Mouse (Mus musculus) heart, postnatal 0 days (tissue): ENCODE measurements at regions not wholly inside any gene's neighbourhood (a gene's known extent, or its start where the extent isn't known, plus 50 kb on each side); places are given as distances from the start of the nearest gene placed in this dataset.

ENCODE experiments used
- ATAC-seq: fragments of 200-750 bp; cut with Nextera tagmentation; 2 replicates; pipeline ENCODE4 v1.8.0; 2017; ENCODE audit warnings: low read depth, moderate number of reproducible peaks, moderate library complexity; ENCODE audit not compliant: insufficient read depth
- DNase-seq: peaks from one replicate; pipeline ENCODE4 v3.0.0-alpha.2; 2016; ENCODE audit warnings: low spot score
- H3K27ac ChIP-seq: fragments of 300-500 bp; sonication (generic); 2 replicates; pipeline ENCODE4 v1.5.1; 2014; ENCODE audit warnings: low read depth, mild to moderate bottlenecking
- H3K27me3 ChIP-seq: fragments of 300-500 bp; sonication (generic); 2 replicates; pipeline ENCODE4 v1.6.1; 2014; ENCODE audit warnings: low read length, mixed read lengths; ENCODE audit not compliant: control insufficient read depth, insufficient read depth
- H3K36me3 ChIP-seq: fragments of 300-500 bp; sonication (generic); replicated peaks from 2 replicates; pipeline ENCODE4 v1.6.1; 2014; ENCODE audit warnings: low read length, mixed read lengths; ENCODE audit not compliant: control insufficient read depth, insufficient read depth
- H3K4me1 ChIP-seq: fragments of 300-500 bp; sonication (generic); 2 replicates; pipeline ENCODE4 v1.6.1; 2014; ENCODE audit warnings: antibody characterized with exemption; ENCODE audit not compliant: control insufficient read depth, insufficient read depth
- H3K4me2 ChIP-seq: fragments of 300-500 bp; sonication (generic); 2 replicates; pipeline ENCODE4 v1.6.1; 2014; ENCODE audit warnings: low read depth, mild to moderate bottlenecking, low read length, moderate library complexity
- H3K4me3 ChIP-seq: fragments of 300-500 bp; sonication (generic); 2 replicates; pipeline ENCODE4 v1.5.1; 2014; ENCODE audit warnings: low read depth, low read length
- H3K9ac ChIP-seq: fragments of 300-500 bp; sonication (generic); replicated peaks from 2 replicates; pipeline ENCODE4 v1.6.1; 2014; ENCODE audit warnings: low read depth, low read length, mixed read lengths
- H3K9me3 ChIP-seq: fragments of 300-500 bp; sonication (generic); replicated peaks from 2 replicates; pipeline ENCODE4 v1.6.1; 2016; ENCODE audit warnings: low read length; ENCODE audit not compliant: control insufficient read depth
- CTCF ChIP-seq: IDR thresholded peaks from 2 replicates; pipeline ENCODE4 v1.5.1; 2016; ENCODE audit warnings: antibody characterized with exemption, control low read depth, low read depth
- EP300 ChIP-seq: IDR thresholded peaks from 2 replicates; pipeline ENCODE4 v1.6.1; 2016; ENCODE audit warnings: antibody characterized with exemption, low read depth
- WGBS: fragments of 180-500 bp; shearing (Covaris S2); extraction: QIAGEN DNeasy Blood & Tissue Kit; methylation state at CpG from one replicate; pipeline ENCODE4 v1.1.7; 2014; 5-methylcytosine and 5-hydroxymethylcytosine counted together

DNA sequence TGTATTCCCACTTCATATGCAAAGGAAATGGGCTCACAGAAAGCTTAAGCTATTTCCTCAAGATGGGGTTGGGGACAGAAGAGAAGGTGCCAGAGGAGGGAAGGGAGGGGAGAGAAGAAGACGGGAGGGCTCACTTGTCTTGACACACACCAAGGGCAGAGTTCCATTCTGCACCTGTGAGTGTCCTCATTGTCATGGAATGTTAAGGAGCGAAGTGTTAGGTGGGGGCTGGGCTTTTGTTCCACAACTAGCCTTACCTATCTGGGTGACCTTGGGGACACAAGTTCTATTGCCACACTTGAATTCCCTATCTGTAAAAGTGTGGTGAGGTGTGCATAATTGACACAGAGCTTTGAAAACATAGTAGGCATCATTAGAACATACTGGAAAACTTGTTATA is 192.5 kb downstream of the 4933412E24Rik start:
- ATAC-seq (no peak), DNase-seq (no peak)
- no peak overlapping the region for H3K9ac ChIP-seq
- no peak overlapping the region for H3K27ac ChIP-seq
- no peak overlapping the region for H3K4me2 ChIP-seq
- H3K9me3 ChIP-seq: no peaks in the 10 kb centered on the region
- no peaks in the 10 kb centered on the region for H3K27me3 ChIP-seq
- 40% methylated on average over 2 of the region's 2 CpGs for WGBS
- H3K4me3 ChIP-seq: no peak overlapping the region
- H3K4me1 ChIP-seq: 0 out of 2 replicates have a peak, but pooled peaks cover 4% of the 10 kb centered on the region
- H3K36me3 ChIP-seq: no peaks in the 10 kb centered on the region
- TF ChIP-seq CTCF (no peak), EP300 (no peak)

GRCm38 (mm10) chr15:59822995-59823681 is 193.3 kb downstream of the 4933412E24Rik start:
- peak; percentile 30 for DNase-seq
- 0 out of 2 replicates have a peak, but pooled peaks cover 4% of the 10 kb centered on the region for H3K4me1 ChIP-seq
- no peak overlapping the region for H3K4me3 ChIP-seq
- H3K36me3 ChIP-seq: no peaks in the 10 kb centered on the region
- H3K9ac ChIP-seq: no peak overlapping the region
- H3K9me3 ChIP-seq: no peaks in the 10 kb centered on the region
- WGBS: 50% methylated on average over 3 of the region's 3 CpGs
- ATAC-seq: peak; percentile 35; the same call in 1 of the 2 replicates
- TF ChIP-seq CTCF (no peak), EP300 (no peak)
- H3K4me2 ChIP-seq: no peak overlapping the region
- no peaks in the 10 kb centered on the region for H3K27me3 ChIP-seq
- H3K27ac ChIP-seq: peak overlapping the region; percentile 59

- TF ChIP-seq EP300 (no peak), CTCF (no peak)
- Histone ChIP-seq H3K27ac (no peak overlapping the region), H3K4me3 (no peak overlapping the region), H3K27me3 (no peaks in the 10 kb centered on the region), H3K9me3 (no peaks in the 10 kb centered on the region), H3K9ac (no peak overlapping the region), H3K4me2 (no peak overlapping the region), H3K4me1 (0 out of 2 replicates have a peak, but pooled peaks cover 4% of the 10 kb centered on the region), H3K36me3 (no peaks in the 10 kb centered on the region)
- 67% methylated on average over 10 of the region's 10 CpGs for WGBS
- DNase-seq (no peak), ATAC-seq (no peak)
Measured at GRCm38 (mm10) chr15:59820317-59820716, 196.1 kb downstream of the 4933412E24Rik start.

DNA sequence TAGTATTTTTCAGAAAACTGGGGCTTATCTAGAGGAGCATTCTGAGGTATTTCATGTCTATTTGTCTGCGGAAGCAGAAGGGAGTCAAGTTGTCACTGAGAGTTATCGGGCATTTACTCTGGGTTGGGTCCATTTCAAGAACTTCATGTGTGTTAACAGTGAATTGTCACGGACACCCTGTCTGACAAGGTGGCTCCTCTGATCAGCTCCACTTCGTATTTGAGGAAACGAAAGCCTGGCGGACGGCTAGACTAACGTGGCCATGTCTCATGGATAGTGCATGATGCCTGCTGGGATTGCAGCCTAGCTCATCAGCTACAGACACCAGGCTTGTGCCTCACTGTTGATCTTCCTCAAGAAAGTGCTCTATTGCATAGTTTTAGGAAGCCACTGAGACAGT is 200.4 kb downstream of the 4933412E24Rik start:
- no peaks in the 10 kb centered on the region for H3K9me3 ChIP-seq
- no peak for TF ChIP-seq CTCF
- TF ChIP-seq EP300: no peak
- H3K27me3 ChIP-seq: no peaks in the 10 kb centered on the region
- DNase-seq (no peak), ATAC-seq (no peak)
- no peak overlapping the region for H3K9ac ChIP-seq
- H3K4me3 ChIP-seq: no peak overlapping the region
- no peak overlapping the region for H3K27ac ChIP-seq
- WGBS: 57% methylated on average over 8 of the region's 8 CpGs
- H3K4me2 ChIP-seq: no peak overlapping the region
- no peaks in the 10 kb centered on the region for H3K4me1 ChIP-seq
- no peaks in the 10 kb centered on the region for H3K36me3 ChIP-seq

DNA sequence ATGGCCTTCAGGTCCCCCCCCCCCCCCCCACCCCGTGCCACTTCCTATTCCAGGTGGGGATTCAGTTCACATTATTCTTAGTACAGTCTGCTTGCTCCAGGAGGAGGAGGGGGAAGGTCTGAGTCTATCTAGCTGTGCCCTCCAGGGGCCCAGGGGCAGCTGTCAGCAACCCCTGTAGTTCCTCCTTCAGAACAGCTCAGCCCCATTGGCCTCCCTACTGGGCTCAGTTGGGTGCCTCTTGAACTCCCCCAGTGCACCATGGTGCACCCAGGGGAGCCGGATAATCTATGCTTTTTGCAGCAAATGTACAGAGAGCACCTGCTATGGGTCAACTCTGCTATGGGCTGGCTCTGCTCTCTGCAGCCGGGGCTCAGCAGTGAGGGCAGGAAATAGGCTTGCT is 204.8 kb downstream of the 4933412E24Rik start:
- Histone ChIP-seq H3K27ac (no peak overlapping the region), H3K9ac (no peak overlapping the region), H3K4me2 (no peak overlapping the region), H3K27me3 (no peaks in the 10 kb centered on the region), H3K4me1 (no peaks in the 10 kb centered on the region), H3K36me3 (no peaks in the 10 kb centered on the region), H3K9me3 (no peaks in the 10 kb centered on the region), H3K4me3 (no peak overlapping the region)
- no peak; the same call in 1 of the 2 replicates for ATAC-seq
- WGBS: 27% methylated on average over 3 of the region's 3 CpGs
- TF ChIP-seq EP300 (no peak), CTCF (no peak)
- no peak for DNase-seq

- ATAC-seq (no peak), DNase-seq (no peak)
- TF ChIP-seq CTCF (no peak), EP300 (no peak)
- H3K36me3 ChIP-seq: no peaks in the 10 kb centered on the region
- H3K4me1 ChIP-seq: no peaks in the 10 kb centered on the region
- no peak overlapping the region for H3K4me2 ChIP-seq
- H3K27me3 ChIP-seq: no peaks in the 10 kb centered on the region
- no peak overlapping the region for H3K9ac ChIP-seq
- H3K4me3 ChIP-seq: no peak overlapping the region
- no peaks in the 10 kb centered on the region for H3K9me3 ChIP-seq
- no peak overlapping the region for H3K27ac ChIP-seq
- 88% methylated on average over 6 of the region's 6 CpGs for WGBS
Measured at GRCm38 (mm10) chr15:59809361-59809760, 207.1 kb downstream of the 4933412E24Rik start.
